Mouse (Mus musculus): ENCODE measurements at regions not wholly inside any gene's neighbourhood (a gene's known extent, or its start where the extent isn't known, plus 50 kb on each side); places are given as distances from the start of the nearest gene placed in this dataset.

DNA sequence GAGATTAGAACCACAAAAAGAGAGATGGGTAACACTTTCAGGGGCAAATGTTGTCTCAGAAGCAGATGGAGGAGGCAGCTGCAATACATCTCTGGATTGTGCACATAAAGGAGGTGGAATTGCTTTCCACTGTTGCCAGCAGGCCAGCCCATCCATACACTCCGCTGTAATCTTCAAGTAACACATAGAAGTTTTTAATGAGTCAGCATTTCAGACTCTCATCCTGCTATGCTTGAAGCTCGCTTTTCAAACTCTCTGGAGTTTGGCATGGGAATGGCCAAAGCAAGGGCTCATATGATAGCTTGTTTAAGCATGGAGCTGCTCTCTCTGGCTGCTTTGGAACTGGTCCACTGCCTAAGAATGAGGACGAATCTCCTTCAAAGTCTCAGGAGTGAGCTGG is 143.5 kb downstream of the Minar1 start:
- no peaks in the 10 kb centered on the region for H3K4me1 ChIP-seq (replicated peaks; ENCODE audit: low read depth, low read length)
- no peaks in the 10 kb centered on the region for H3K36me3 ChIP-seq (ENCODE audit: insufficient read depth, low read length)
- no peak overlapping the region for H3K4me3 ChIP-seq (replicated peaks; ENCODE audit: low read length)
- 0 out of 2 replicates have a peak, but pooled peaks cover 2% of the 10 kb centered on the region for H3K27me3 ChIP-seq (ENCODE audit: insufficient read depth, low read length)
- H3K9me3 ChIP-seq (ENCODE audit: low read length), result no peaks in the 10 kb centered on the region
- no peak for TF ChIP-seq NANOG (IDR thresholded peaks at IDR 0.05; ENCODE audit: borderline replicate concordance, low read length)
- TF ChIP-seq POU5F1 (IDR thresholded peaks at IDR 0.05; ENCODE audit: borderline replicate concordance, low read length), result no peak
- TF ChIP-seq CTCF (conservative IDR thresholded peaks at IDR 0.05; ENCODE audit: low read length), result no peak

- peaks cover 8% of the 10 kb centered on the region for H3K4me1 ChIP-seq (replicated peaks; ENCODE audit: low read depth, low read length)
- no peaks in the 10 kb centered on the region for H3K9me3 ChIP-seq (ENCODE audit: low read length)
- H3K4me3 ChIP-seq (replicated peaks; ENCODE audit: low read length), result no peak overlapping the region
- TF ChIP-seq NANOG (IDR thresholded peaks at IDR 0.05; ENCODE audit: borderline replicate concordance, low read length) (no peak), CTCF (conservative IDR thresholded peaks at IDR 0.05; ENCODE audit: low read length) (peak; percentile 91)
- H3K36me3 ChIP-seq (ENCODE audit: insufficient read depth, low read length), result no peaks in the 10 kb centered on the region
- H3K27me3 ChIP-seq (ENCODE audit: insufficient read depth, low read length), result 0 out of 2 replicates have a peak, but pooled peaks cover 3% of the 10 kb centered on the region
Observed at GRCm38 (mm10) chr9:89461190-89461589, 161.7 kb downstream of the Minar1 start.

DNA sequence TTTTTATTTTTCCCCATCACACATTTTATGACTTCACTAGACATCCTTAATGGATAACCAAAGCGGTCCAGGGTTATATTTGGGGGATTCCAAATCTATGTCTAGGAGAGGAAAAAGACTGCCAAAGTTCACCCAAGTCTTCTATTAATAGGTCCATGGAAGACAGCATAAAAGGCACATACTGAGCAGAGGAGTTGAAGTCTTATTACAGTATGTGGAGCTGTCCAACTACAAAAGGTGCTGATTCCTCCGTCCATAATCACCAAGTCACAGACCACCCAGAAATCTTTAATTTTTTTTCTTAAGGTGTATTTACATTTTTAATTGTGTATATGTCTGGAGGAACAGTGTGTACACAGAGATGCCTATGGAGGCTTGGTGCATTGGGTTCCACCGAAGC is 166.3 kb downstream of the Minar1 start:
- no peaks in the 10 kb centered on the region for H3K4me1 ChIP-seq (replicated peaks; ENCODE audit: low read depth, low read length)
- no peaks in the 10 kb centered on the region for H3K9me3 ChIP-seq (ENCODE audit: low read length)
- no peak overlapping the region for H3K4me3 ChIP-seq (replicated peaks; ENCODE audit: low read length)
- H3K36me3 ChIP-seq (ENCODE audit: insufficient read depth, low read length), result no peaks in the 10 kb centered on the region
- H3K27me3 ChIP-seq (ENCODE audit: insufficient read depth, low read length), result 0 out of 2 replicates have a peak, but pooled peaks cover 3% of the 10 kb centered on the region
- TF ChIP-seq POU5F1 (IDR thresholded peaks at IDR 0.05; ENCODE audit: borderline replicate concordance, low read length) (no peak), CTCF (conservative IDR thresholded peaks at IDR 0.05; ENCODE audit: low read length) (no peak), NANOG (IDR thresholded peaks at IDR 0.05; ENCODE audit: borderline replicate concordance, low read length) (no peak)

- Histone ChIP-seq H3K4me3 (replicated peaks; ENCODE audit: low read length) (no peak overlapping the region), H3K9me3 (ENCODE audit: low read length) (no peaks in the 10 kb centered on the region), H3K27me3 (ENCODE audit: insufficient read depth, low read length) (no peaks in the 10 kb centered on the region), H3K36me3 (ENCODE audit: insufficient read depth, low read length) (no peaks in the 10 kb centered on the region), H3K4me1 (replicated peaks; ENCODE audit: low read depth, low read length) (no peaks in the 10 kb centered on the region)
- TF ChIP-seq NANOG (IDR thresholded peaks at IDR 0.05; ENCODE audit: borderline replicate concordance, low read length) (no peak), CTCF (conservative IDR thresholded peaks at IDR 0.05; ENCODE audit: low read length) (no peak), POU5F1 (IDR thresholded peaks at IDR 0.05; ENCODE audit: borderline replicate concordance, low read length) (no peak)
Observed at GRCm38 (mm10) chr9:89449656-89450055, 173.3 kb downstream of the Minar1 start.
